Mouse (Mus musculus): ENCODE results near the gene Plxdc1. TPM values are rescaled to one million over a fixed set of nuclear protein-coding genes. Genes with fewer than 3 reads are reported as not detected.

Plxdc1 gene
- polyA plus RNA-seq, 1 experiment = not detected

- peaks cover 15% of the 10 kb centered on the region for H3K4me1 ChIP-seq (ENCODE audit: control insufficient read depth, insufficient read depth, low read length)
- no peak overlapping the region for H3K27ac ChIP-seq (ENCODE audit: insufficient read depth, low read depth, low read length)
- no peak overlapping the region for H3K4me3 ChIP-seq (ENCODE audit: insufficient read depth, low read depth, low read length)
- TF ChIP-seq POLR2A (IDR thresholded peaks at IDR 0.05; ENCODE audit: insufficient read depth, low read depth, low read length) = no peak
- no peak for TF ChIP-seq CTCF (IDR thresholded peaks at IDR 0.05; ENCODE audit: insufficient read depth, low read depth, low read length)
- 90% methylated on average over 5 of the region's 5 CpGs for WGBS
Measured at GRCm38 (mm10) chr11:97974141-97974540, 12.1 kb downstream of the Plxdc1 start.

GRCm38 (mm10) chr11:97972434-97972833 lies 13.8 kb downstream of the Plxdc1 start:
- H3K4me1 ChIP-seq (ENCODE audit: control insufficient read depth, insufficient read depth, low read length) = peaks cover 15% of the 10 kb centered on the region
- no peak overlapping the region for H3K4me3 ChIP-seq (ENCODE audit: insufficient read depth, low read depth, low read length)
- 62% methylated on average over 2 of the region's 2 CpGs for WGBS
- no peak overlapping the region for H3K27ac ChIP-seq (ENCODE audit: insufficient read depth, low read depth, low read length)
- TF ChIP-seq CTCF (IDR thresholded peaks at IDR 0.05; ENCODE audit: insufficient read depth, low read depth, low read length) (no peak), POLR2A (IDR thresholded peaks at IDR 0.05; ENCODE audit: insufficient read depth, low read depth, low read length) (no peak)

- WGBS = 7% methylated on average over 7 of the region's 7 CpGs
- peak overlapping the region; percentile 97 for H3K27ac ChIP-seq (ENCODE audit: insufficient read depth, low read depth, low read length)
- TF ChIP-seq POLR2A (IDR thresholded peaks at IDR 0.05; ENCODE audit: insufficient read depth, low read depth, low read length) = no peak
- TF ChIP-seq CTCF (IDR thresholded peaks at IDR 0.05; ENCODE audit: insufficient read depth, low read depth, low read length) = no peak
- peak overlapping the region; percentile 22 for H3K4me3 ChIP-seq (ENCODE audit: insufficient read depth, low read depth, low read length)
- H3K4me1 ChIP-seq (ENCODE audit: control insufficient read depth, insufficient read depth, low read length) = peaks cover 24% of the 10 kb centered on the region
Measured at GRCm38 (mm10) chr11:97971232-97971631, 15.0 kb downstream of the Plxdc1 start.

GRCm38 (mm10) chr11:97970771-97971170 lies 15.5 kb downstream of the Plxdc1 start:
- H3K27ac ChIP-seq (ENCODE audit: insufficient read depth, low read depth, low read length) = peak overlapping the region; percentile 97
- peak overlapping the region; percentile 22 for H3K4me3 ChIP-seq (ENCODE audit: insufficient read depth, low read depth, low read length)
- 61% methylated on average over 7 of the region's 7 CpGs for WGBS
- H3K4me1 ChIP-seq (ENCODE audit: control insufficient read depth, insufficient read depth, low read length) = peaks cover 24% of the 10 kb centered on the region
- TF ChIP-seq POLR2A (IDR thresholded peaks at IDR 0.05; ENCODE audit: insufficient read depth, low read depth, low read length) (no peak), CTCF (IDR thresholded peaks at IDR 0.05; ENCODE audit: insufficient read depth, low read depth, low read length) (no peak)

- 91% methylated on average over 5 of the region's 5 CpGs for WGBS
- H3K4me3 ChIP-seq (ENCODE audit: insufficient read depth, low read depth, low read length) = no peak overlapping the region
- peaks cover 27% of the 10 kb centered on the region for H3K4me1 ChIP-seq (ENCODE audit: control insufficient read depth, insufficient read depth, low read length)
- TF ChIP-seq POLR2A (IDR thresholded peaks at IDR 0.05; ENCODE audit: insufficient read depth, low read depth, low read length) (no peak), CTCF (IDR thresholded peaks at IDR 0.05; ENCODE audit: insufficient read depth, low read depth, low read length) (no peak)
- H3K27ac ChIP-seq (ENCODE audit: insufficient read depth, low read depth, low read length) = no peak overlapping the region
Measured at GRCm38 (mm10) chr11:97968385-97968784, 17.9 kb downstream of the Plxdc1 start.

- peaks cover 27% of the 10 kb centered on the region for H3K4me1 ChIP-seq (ENCODE audit: control insufficient read depth, insufficient read depth, low read length)
- H3K27ac ChIP-seq (ENCODE audit: insufficient read depth, low read depth, low read length) = no peak overlapping the region
- no peak overlapping the region for H3K4me3 ChIP-seq (ENCODE audit: insufficient read depth, low read depth, low read length)
- WGBS = 34% methylated on average over 2 of the region's 2 CpGs
- TF ChIP-seq CTCF (IDR thresholded peaks at IDR 0.05; ENCODE audit: insufficient read depth, low read depth, low read length) = no peak
- TF ChIP-seq POLR2A (IDR thresholded peaks at IDR 0.05; ENCODE audit: insufficient read depth, low read depth, low read length) = no peak
Measured at GRCm38 (mm10) chr11:97967114-97967513, 19.1 kb downstream of the Plxdc1 start.

- WGBS = 85% methylated on average over 1 of the region's 1 CpGs
- no peak for TF ChIP-seq CTCF (IDR thresholded peaks at IDR 0.05; ENCODE audit: insufficient read depth, low read depth, low read length)
- no peak for TF ChIP-seq POLR2A (IDR thresholded peaks at IDR 0.05; ENCODE audit: insufficient read depth, low read depth, low read length)
- Histone ChIP-seq H3K4me3 (ENCODE audit: insufficient read depth, low read depth, low read length) (no peak overlapping the region), H3K27ac (ENCODE audit: insufficient read depth, low read depth, low read length) (no peak overlapping the region), H3K4me1 (ENCODE audit: control insufficient read depth, insufficient read depth, low read length) (peaks cover 8% of the 10 kb centered on the region)
Measured at GRCm38 (mm10) chr11:97960907-97961306, 25.3 kb downstream of the Plxdc1 start.

- WGBS = 47% methylated on average over 5 of the region's 5 CpGs
- H3K27ac ChIP-seq (ENCODE audit: insufficient read depth, low read depth, low read length) = no peak overlapping the region
- no peak for TF ChIP-seq CTCF (IDR thresholded peaks at IDR 0.05; ENCODE audit: insufficient read depth, low read depth, low read length)
- TF ChIP-seq POLR2A (IDR thresholded peaks at IDR 0.05; ENCODE audit: insufficient read depth, low read depth, low read length) = no peak
- H3K4me3 ChIP-seq (ENCODE audit: insufficient read depth, low read depth, low read length) = no peak overlapping the region
- peaks cover 8% of the 10 kb centered on the region; the same call in 1 of the 2 replicates for H3K4me1 ChIP-seq (ENCODE audit: control insufficient read depth, insufficient read depth, low read length)
Measured at GRCm38 (mm10) chr11:97959300-97959680, 27.0 kb downstream of the Plxdc1 start.

- Histone ChIP-seq H3K27ac (ENCODE audit: insufficient read depth, low read depth, low read length) (no peak overlapping the region), H3K4me1 (ENCODE audit: control insufficient read depth, insufficient read depth, low read length) (peaks cover 8% of the 10 kb centered on the region; the same call in 1 of the 2 replicates), H3K4me3 (ENCODE audit: insufficient read depth, low read depth, low read length) (no peak overlapping the region)
- WGBS = 78% methylated on average over 7 of the region's 7 CpGs
- TF ChIP-seq CTCF (IDR thresholded peaks at IDR 0.05; ENCODE audit: insufficient read depth, low read depth, low read length) (no peak), POLR2A (IDR thresholded peaks at IDR 0.05; ENCODE audit: insufficient read depth, low read depth, low read length) (no peak)
Measured at GRCm38 (mm10) chr11:97958641-97959299, 27.5 kb downstream of the Plxdc1 start.
